Mouse (Mus musculus) activated CD4-positive, CD25-positive, alpha-beta regulatory T cell, adult 9 weeks (primary cell): Measurements from ENCODE around the gene Bcl2. TPM values are rescaled to one million over a fixed set of nuclear protein-coding genes. Genes with fewer than 3 reads are reported as not detected.

Experiments
- polyA plus RNA-seq: library from polyadenylated mRNA; unstranded; fragments of 100-300 nt; shearing (Covaris generic); gene quantifications from one replicate; pipeline ENCODE4 v1.2.1, GENCODE M21; 2017

Bcl2 gene
- polyA plus RNA-seq = 160 TPM

DNA sequence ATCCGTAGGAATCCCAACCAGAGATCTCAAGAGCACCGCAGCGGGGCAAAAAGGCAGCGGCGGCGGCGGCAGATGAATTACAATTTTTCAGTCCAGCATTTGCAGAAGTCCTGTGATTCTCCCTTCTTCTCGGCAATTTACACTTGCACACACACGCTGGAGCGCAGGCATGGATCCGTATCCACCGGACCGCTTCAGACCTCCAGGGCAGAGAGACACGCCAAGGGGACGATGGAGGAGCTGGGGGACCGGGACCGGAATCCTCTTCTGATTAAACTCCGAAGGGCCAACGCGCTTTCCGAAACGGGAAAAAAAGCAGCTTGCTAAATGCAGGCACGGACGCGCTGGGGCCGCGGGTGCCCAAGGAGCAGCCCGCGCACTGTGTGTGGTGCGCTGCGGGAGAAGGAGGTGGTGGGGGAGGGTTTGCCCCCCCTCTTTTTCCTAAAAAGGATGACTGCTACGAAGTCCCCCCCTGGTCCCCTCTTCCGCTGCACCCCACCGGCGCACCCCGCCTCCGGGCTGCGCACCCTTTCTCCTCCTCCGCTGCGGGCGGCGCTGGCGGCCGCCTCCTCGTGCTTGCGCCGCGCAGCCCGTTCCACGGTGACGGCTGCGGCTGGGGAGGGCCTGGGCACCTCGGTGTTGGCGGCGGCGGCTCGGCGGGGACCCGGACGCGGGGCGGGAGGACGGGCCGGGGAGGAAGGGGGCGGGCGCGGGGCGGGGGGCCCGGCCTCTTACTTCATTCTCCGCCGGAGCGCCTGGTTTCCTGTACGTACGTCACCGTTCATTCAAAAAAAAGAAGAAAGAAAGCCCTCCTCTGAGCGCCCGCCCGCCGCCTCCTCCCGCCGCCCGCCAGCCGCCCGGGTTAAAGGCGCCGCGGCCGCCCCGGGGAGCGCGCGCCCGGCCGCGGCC, at the start of gene Bcl2:
Gene Bcl2, minus strand, starts transcription at position 654 of the 909 bp plus-strand sequence.

DNA sequence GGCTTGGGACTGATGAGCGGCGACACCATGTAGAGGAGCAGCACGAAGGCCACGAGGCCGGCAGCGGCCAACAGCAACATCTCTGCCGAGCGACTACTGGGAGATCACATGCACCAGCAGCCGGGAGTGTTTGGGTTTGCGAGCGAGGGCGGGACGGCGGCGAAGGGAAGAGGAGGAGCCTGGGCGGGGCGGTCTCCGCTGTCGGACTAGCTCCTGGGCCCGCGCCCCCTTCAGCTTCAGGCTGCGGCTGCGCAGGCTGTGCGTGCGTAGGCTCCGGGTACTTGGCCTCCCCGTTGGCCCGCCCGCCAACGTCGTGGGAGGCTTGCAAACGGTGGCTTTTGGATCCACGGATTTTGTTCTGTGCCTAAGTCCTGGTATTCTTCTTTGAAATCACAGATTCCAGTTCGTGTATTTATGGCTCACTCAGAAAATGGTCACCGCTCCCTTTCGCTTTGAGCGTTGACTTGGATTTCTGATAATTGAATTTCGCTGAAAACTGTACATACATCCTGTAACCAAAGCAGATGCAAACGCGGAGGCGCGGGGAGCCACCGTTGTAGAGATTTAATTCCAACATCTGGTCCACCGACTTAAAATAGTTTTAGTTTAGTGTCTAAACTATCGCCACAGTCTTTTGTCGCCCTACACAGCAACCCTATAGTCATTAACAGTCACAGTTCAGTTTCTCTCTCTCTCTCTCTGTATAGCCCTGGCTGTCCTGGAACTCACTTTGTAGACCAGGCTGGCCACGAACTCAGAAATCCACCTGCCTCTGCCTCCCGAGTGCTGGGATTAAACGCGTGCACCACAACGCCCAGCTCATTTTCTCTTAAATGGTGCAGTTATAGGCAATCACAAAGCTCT, 45.7 kb upstream of the Bcl2 start, which contains the start of gene Kdsr:
Gene Kdsr, minus strand, starts transcription at position 156 of the 864 bp plus-strand sequence.

Other genes starting within 250 kb of the Bcl2 start
- 27.3 TPM for gene Kdsr, start 45.5 kb upstream of the Bcl2 start, polyA plus RNA-seq
- gene Vps4b, start 82.5 kb upstream of the Bcl2 start, polyA plus RNA-seq = 133 TPM
- gene Serpinb5, start 146.9 kb upstream of the Bcl2 start, polyA plus RNA-seq = not detected
- gene Serpinb12, start 220.2 kb upstream of the Bcl2 start, polyA plus RNA-seq = not detected